Mouse (Mus musculus): ENCODE results near the gene Carns1. TPM values are rescaled to one million over a fixed set of nuclear protein-coding genes. Genes with fewer than 3 reads are reported as not detected.
A peak's percentile ranks its signal among the peaks of the same experiment; 100 is the strongest.

The Carns1 gene
- total and polyA plus RNA-seq, 3 experiments, result 24.4 to 78.0 (median 27.0) TPM

DNA sequence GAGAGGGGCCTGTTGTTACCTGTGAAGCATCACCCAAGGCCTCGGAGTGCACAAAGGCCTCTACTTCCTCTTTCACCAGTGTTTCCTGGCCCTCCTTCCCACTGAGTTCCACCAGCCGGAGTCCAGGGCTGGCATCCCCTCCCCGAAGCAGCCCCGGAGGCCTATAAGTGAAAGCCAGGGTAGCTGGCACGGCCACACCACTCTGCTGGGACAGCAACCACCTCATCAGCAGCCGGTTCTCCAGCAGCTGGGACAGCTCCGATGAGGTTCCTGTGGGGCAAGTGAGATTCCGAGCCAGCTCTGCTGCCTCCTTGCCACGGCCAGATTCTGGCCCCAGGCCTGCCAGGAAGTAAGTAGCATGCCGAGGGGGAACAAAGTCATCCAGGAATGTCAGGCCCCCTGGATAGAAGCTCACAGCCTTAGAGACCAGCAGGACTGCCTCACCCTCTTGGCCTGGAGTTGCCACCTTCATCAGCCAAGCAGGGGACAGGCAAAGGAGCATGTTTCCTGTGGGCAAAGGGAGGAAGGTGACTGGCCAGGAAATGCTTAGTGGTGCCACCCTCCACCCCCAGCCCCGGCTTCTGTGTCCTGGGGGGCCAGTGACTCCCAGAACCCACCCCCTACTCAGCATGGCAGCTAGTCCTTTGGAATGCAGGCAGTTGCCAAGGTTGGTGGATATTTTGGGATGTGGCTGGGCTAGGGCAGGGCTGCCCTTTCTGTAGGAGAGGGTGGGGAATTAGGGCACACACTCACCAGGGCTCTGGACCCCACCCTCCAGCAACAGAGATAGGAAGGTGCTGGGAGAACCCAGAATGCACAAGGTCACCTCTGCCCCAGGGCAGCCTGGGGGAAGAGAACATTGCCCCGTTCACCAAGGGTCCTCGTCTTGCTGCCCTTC is 3.6 kb downstream of the Carns1 start:
- Histone ChIP-seq H3K4me3 (peak overlapping the region; percentile 12; the same call in 1 of the 2 replicates), H3K36me3 (ENCODE audit: control insufficient read depth, insufficient read depth, low read length) (no peaks in the 10 kb centered on the region), H3K27me3 (ENCODE audit: control insufficient read depth, insufficient read depth, low read length) (no peaks in the 10 kb centered on the region), H3K9ac (ENCODE audit: low read depth, low read length) (peak overlapping the region; percentile 52), H3K79me2 (replicated peaks; ENCODE audit: control insufficient read depth, insufficient read depth, low read length) (no peaks in the 10 kb centered on the region), H3K4me1 (ENCODE audit: control insufficient read depth, insufficient read depth, low read length) (peaks cover 10% of the 10 kb centered on the region), H3K27ac (peak overlapping the region; percentile 92)
- peak; percentile 65 to 73 for DNase-seq
- WGBS, result 21% methylated on average over 13 of the region's 13 CpGs
- TF ChIP-seq CTCF (IDR thresholded peaks at IDR 0.05), result no peak
- TF ChIP-seq EP300 (IDR thresholded peaks at IDR 0.05; ENCODE audit: insufficient read depth, low read depth, low read length), result peak; percentile 54; the same call in 1 of the 2 replicates
- TF ChIP-seq POLR2A (IDR thresholded peaks at IDR 0.05; ENCODE audit: insufficient read depth, low read depth, low read length), result peak; percentile 49; the same call in 1 of the 2 replicates
- intact Hi-C loops (cut with DNase I), result loop anchor here (2.0 kb wide), 1 partner anchor 57 kb away; no protein-coding TSS in a partner anchor

DNA sequence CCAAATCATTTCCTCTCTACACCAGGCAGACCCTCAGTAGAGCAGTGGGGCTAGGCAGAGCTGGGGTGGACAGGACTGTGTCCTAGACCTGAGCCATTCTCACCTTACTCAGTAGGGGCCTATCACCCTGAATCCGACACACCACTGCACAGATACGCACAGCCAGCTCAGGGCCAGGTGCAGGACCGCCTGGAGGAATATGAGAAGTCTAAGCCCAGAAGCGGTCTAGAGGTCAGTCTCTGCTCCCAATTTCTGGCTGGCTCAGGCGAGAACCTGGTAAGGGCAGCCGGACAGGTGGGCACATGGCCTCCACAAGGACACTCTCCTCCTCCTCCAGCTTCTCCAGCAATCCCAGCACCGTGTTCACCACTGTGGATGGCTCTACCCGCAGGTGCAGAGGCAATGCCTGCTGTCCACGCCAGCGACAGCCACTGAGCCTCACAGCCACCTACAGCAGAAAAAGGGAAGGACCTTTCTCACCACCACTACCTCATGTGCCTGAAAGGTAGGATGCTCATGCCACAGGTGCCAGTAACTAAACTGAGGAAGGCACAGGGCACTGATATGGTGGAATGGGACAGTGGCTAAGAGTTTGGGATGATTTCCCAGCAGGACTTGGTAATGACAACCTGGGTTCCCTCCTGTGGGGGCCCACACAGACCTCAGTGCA is 4.4 kb downstream of the Carns1 start:
- Histone ChIP-seq H3K27me3 (ENCODE audit: control insufficient read depth, insufficient read depth, low read length) (no peaks in the 10 kb centered on the region), H3K36me3 (ENCODE audit: control insufficient read depth, insufficient read depth, low read length) (no peaks in the 10 kb centered on the region), H3K4me1 (ENCODE audit: control insufficient read depth, insufficient read depth, low read length) (peaks cover 8% of the 10 kb centered on the region), H3K4me3 (no peak overlapping the region), H3K79me2 (replicated peaks; ENCODE audit: control insufficient read depth, insufficient read depth, low read length) (no peaks in the 10 kb centered on the region), H3K9ac (ENCODE audit: low read depth, low read length) (peak overlapping the region; percentile 52; the same call in 1 of the 2 replicates), H3K27ac (peak overlapping the region; percentile 92)
- intact Hi-C loops (cut with DNase I), result loop anchor here (1.0 to 2.0 kb wide), 2 partner anchors 21 to 58 kb away; partner anchors contain the start of gene Ppp1ca
- no peak for TF ChIP-seq POLR2A (IDR thresholded peaks at IDR 0.05; ENCODE audit: insufficient read depth, low read depth, low read length)
- peak in 1 of 2 experiments; percentile 30 for DNase-seq
- WGBS, result 81% methylated on average over 10 of the region's 10 CpGs

DNA sequence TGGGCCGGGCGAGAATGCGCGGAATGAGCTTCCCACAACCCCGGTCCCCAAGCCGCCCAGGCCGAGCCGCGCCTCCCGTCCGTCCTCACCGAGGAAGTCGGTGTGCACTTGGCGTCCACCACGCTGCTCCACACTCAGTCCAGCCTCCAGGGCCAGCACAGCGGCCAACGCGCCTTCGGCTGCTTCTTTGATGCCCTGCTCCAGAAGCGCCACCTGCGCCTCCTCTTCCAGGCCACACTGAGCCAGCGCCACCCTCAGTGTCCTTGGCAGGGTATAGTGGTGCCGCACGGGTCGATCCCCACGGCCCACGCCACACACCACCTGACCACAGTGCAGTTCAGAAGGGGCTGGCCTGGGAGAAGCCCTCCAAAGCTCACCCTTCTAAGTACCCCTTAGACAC is 5.5 kb downstream of the Carns1 start:
- DNase-seq, result no peak
- Histone ChIP-seq H3K4me1 (ENCODE audit: control insufficient read depth, insufficient read depth, low read length) (peaks cover 6% of the 10 kb centered on the region), H3K27ac (peak overlapping the region; percentile 92), H3K4me3 (peak overlapping the region; percentile 60), H3K36me3 (ENCODE audit: control insufficient read depth, insufficient read depth, low read length) (no peaks in the 10 kb centered on the region), H3K27me3 (ENCODE audit: control insufficient read depth, insufficient read depth, low read length) (no peaks in the 10 kb centered on the region), H3K79me2 (replicated peaks; ENCODE audit: control insufficient read depth, insufficient read depth, low read length) (no peaks in the 10 kb centered on the region), H3K9ac (ENCODE audit: low read depth, low read length) (peak overlapping the region; percentile 86)
- 5% methylated on average over 27 of the region's 27 CpGs for WGBS
- no peak for TF ChIP-seq EP300 (IDR thresholded peaks at IDR 0.05; ENCODE audit: insufficient read depth, low read depth, low read length)
- TF ChIP-seq CTCF (IDR thresholded peaks at IDR 0.05), result no peak
- no peak for TF ChIP-seq POLR2A (IDR thresholded peaks at IDR 0.05; ENCODE audit: insufficient read depth, low read depth, low read length)
- intact Hi-C loops (cut with DNase I), result loop anchor here (1.0 to 2.0 kb wide), 2 partner anchors 22 to 59 kb away; partner anchors contain the start of gene Ppp1ca

DNA sequence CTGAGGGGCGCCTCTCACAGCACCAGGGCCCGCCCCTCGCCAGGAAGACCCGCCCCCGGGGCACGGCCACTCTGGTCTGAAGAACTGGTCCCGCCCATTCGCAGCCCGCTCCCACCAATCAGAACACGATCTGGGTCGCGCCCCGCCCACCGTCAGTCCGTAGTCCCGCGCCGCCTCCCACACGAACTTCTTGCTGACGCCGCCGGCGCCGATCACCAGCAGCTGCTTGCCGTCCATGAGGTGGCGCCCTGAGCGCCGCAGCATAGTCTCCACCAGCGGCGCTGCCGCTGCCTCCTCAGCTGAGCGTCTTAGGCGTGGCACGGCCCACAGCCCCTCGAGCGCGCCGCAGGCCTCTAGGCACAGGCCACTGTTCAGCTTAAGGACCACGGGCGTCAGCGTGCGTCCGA is 5.9 kb downstream of the Carns1 start:
- DNase-seq, result peak; percentile 99 to 100
- no peaks in the 10 kb centered on the region for H3K27me3 ChIP-seq (ENCODE audit: control insufficient read depth, insufficient read depth, low read length)
- H3K9ac ChIP-seq (ENCODE audit: low read depth, low read length), result peak overlapping the region; percentile 86
- peak; percentile 97 for TF ChIP-seq POLR2A (IDR thresholded peaks at IDR 0.05; ENCODE audit: insufficient read depth, low read depth, low read length)
- no peak; the same call in none of the 2 replicates for TF ChIP-seq CTCF (IDR thresholded peaks at IDR 0.05)
- peak; percentile 81; the same call in 1 of the 2 replicates for TF ChIP-seq EP300 (IDR thresholded peaks at IDR 0.05; ENCODE audit: insufficient read depth, low read depth, low read length)
- H3K4me1 ChIP-seq (ENCODE audit: control insufficient read depth, insufficient read depth, low read length), result peaks cover 6% of the 10 kb centered on the region
- H3K79me2 ChIP-seq (replicated peaks; ENCODE audit: control insufficient read depth, insufficient read depth, low read length), result no peaks in the 10 kb centered on the region
- H3K27ac ChIP-seq, result peak overlapping the region; percentile 92
- no peaks in the 10 kb centered on the region for H3K36me3 ChIP-seq (ENCODE audit: control insufficient read depth, insufficient read depth, low read length)
- intact Hi-C loops (cut with DNase I), result no loop called here
- H3K4me3 ChIP-seq, result peak overlapping the region; percentile 60
- under 1% methylated on average over 35 of the region's 43 CpGs for whole genome bisulfite sequencing

DNA sequence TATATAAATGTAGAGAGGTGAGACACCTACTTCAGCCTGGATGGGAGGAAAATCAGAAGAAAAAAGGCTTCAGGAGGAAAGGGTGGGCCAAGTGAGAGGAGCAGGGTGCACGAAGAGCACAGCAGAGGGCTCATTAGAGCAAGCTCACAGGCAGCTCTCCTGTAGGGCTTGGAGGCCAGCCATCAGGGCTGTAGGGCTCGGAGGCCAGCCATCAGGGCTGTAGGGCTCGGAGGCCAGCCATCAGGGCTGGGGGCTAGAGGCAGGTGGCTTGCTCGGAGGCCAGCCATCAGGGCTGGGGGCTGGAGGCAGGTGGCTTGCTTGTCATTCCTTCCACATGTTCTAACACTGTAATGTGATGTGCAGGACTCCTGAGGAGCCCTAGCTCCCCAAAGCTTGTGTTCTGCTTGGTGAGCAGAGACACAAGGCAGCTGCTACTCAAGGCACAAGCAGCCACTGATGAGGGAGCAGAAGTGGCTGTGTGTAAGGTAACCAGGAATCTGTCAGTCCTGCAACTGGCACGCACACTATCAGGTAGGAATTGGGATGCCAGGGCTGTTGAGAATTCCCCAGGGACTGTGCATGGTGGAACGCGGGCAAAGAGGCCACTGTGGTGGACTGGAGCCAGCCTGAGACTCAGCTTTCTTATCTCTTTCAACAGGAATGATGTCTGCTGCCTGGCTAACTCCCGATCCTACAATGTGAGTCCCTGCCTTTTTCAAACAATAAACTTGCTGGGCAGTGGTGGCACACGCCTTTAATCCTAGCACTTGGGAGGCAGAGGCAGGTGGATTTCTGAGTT is 8.4 kb downstream of the Carns1 start:
- H3K27ac ChIP-seq, result no peak overlapping the region; the same call in 1 of the 2 replicates
- intact Hi-C loops (cut with DNase I), result no loop called here
- H3K4me1 ChIP-seq (ENCODE audit: control insufficient read depth, insufficient read depth, low read length), result peaks cover 7% of the 10 kb centered on the region
- H3K4me3 ChIP-seq, result no peak overlapping the region
- H3K9ac ChIP-seq (ENCODE audit: low read depth, low read length), result no peak overlapping the region
- no peaks in the 10 kb centered on the region for H3K27me3 ChIP-seq (ENCODE audit: control insufficient read depth, insufficient read depth, low read length)
- H3K36me3 ChIP-seq (ENCODE audit: control insufficient read depth, insufficient read depth, low read length), result no peaks in the 10 kb centered on the region
- 42% methylated on average over 9 of the region's 9 CpGs for WGBS
- no peaks in the 10 kb centered on the region for H3K79me2 ChIP-seq (replicated peaks; ENCODE audit: control insufficient read depth, insufficient read depth, low read length)
- DNase-seq, result no peak
- TF ChIP-seq POLR2A (IDR thresholded peaks at IDR 0.05; ENCODE audit: insufficient read depth, low read depth, low read length) (no peak), CTCF (IDR thresholded peaks at IDR 0.05) (no peak), EP300 (IDR thresholded peaks at IDR 0.05; ENCODE audit: insufficient read depth, low read depth, low read length) (no peak)
